In genomic region chr17:34910982-34911381, GRCm38 (mm10) we compare ENCODE assay signal across 19 mouse cellular contexts. TPM values are rescaled to one million over a fixed set of nuclear protein-coding genes. Genes with fewer than 3 reads are reported as not detected.
DNase-seq lines count a peak whose midpoint lies in the region; ATAC-seq and TF ChIP-seq lines count a peak whose summit lies in the region.
"Had no signal": no experiment of that assay in that cellular context is flagged by ENCODE, and none has a peak within 500 bp of the region (broad histone marks: within the 10 kb centered on the region; RNA-seq: fewer than 3 reads in every experiment).

No protein-coding gene starts in this region.

- no peak for ATAC-seq in kidney, embryonic 14.5 days (ENCODE audit: low FRiP score, low TSS enrichment)
- 0 out of 2 replicates have a peak, but pooled peaks have one; percentile 9 for ATAC-seq in kidney, postnatal 0 days (replicated peaks; ENCODE audit: low FRiP score, low read depth)
- ATAC-seq in activated CD4-positive, CD25-positive, alpha-beta regulatory T cell, adult 4 months: no peak
- no peak for ATAC-seq in midbrain, embryonic 14.5 days (ENCODE audit: low FRiP score, low TSS enrichment)
- ATAC-seq: forebrain, embryonic 15.5 days had no signal

- no peaks in the 10 kb centered on the region for H3K79me2 ChIP-seq in CH12.LX (replicated peaks; ENCODE audit: control insufficient read depth, extremely low read depth, insufficient read depth, poor library complexity, severe bottlenecking)

- no peak overlapping the region for H3K27ac ChIP-seq in kidney, embryonic 14.5 days (ENCODE audit: low read depth, low read length)
- H3K27ac ChIP-seq in CH12.LX (ENCODE audit: insufficient read depth, low read depth): peak overlapping the region; percentile 28
- H3K27ac ChIP-seq in embryonic facial prominence, embryonic 10.5 days (replicated peaks): no peak overlapping the region
- H3K27ac ChIP-seq in kidney, postnatal 0 days: no peak overlapping the region
- H3K27ac ChIP-seq in midbrain, embryonic 14.5 days (replicated peaks; ENCODE audit: low read depth, low read length): no peak overlapping the region
- H3K27ac ChIP-seq: forebrain, embryonic 15.5 days; hindbrain, embryonic 12.5 days had no signal

- 0 out of 2 replicates have a peak, but pooled peaks cover 9% of the 10 kb centered on the region for H3K4me1 ChIP-seq in kidney, embryonic 14.5 days (ENCODE audit: control insufficient read depth, insufficient read depth, low read length)
- peaks cover 14 to 49% of the 10 kb centered on the region in 2 experiments for H3K4me1 ChIP-seq in CH12.LX (ENCODE audit: control insufficient read depth in 1 of 2, insufficient read depth in 2 of 2)
- peaks cover 33% of the 10 kb centered on the region for H3K4me1 ChIP-seq in embryonic facial prominence, embryonic 10.5 days
- no peaks in the 10 kb centered on the region for H3K4me1 ChIP-seq in kidney, postnatal 0 days (replicated peaks; ENCODE audit: insufficient read depth, low read length)
- no peaks in the 10 kb centered on the region for H3K4me1 ChIP-seq in midbrain, embryonic 14.5 days (ENCODE audit: control insufficient read depth, insufficient read depth, low read length)
- H3K4me1 ChIP-seq: forebrain, embryonic 15.5 days had no signal

- no peaks in the 10 kb centered on the region for H3K27me3 ChIP-seq in kidney, embryonic 14.5 days (ENCODE audit: control insufficient read depth, insufficient read depth, low read length)
- H3K27me3 ChIP-seq in CH12.LX (replicated peaks): no peaks in the 10 kb centered on the region
- no peaks in the 10 kb centered on the region for H3K27me3 ChIP-seq in embryonic facial prominence, embryonic 10.5 days (replicated peaks; ENCODE audit: low read depth, poor library complexity, severe bottlenecking)
- H3K27me3 ChIP-seq in kidney, postnatal 0 days (ENCODE audit: insufficient read depth, low read length): no peaks in the 10 kb centered on the region
- H3K27me3 ChIP-seq in midbrain, embryonic 14.5 days (ENCODE audit: control insufficient read depth, insufficient read depth, low read length): no peaks in the 10 kb centered on the region
- H3K27me3 ChIP-seq: forebrain, embryonic 15.5 days; hindbrain, embryonic 12.5 days had no signal

- no peak overlapping the region for H3K9ac ChIP-seq in kidney, embryonic 14.5 days (ENCODE audit: low read depth, low read length)
- H3K9ac ChIP-seq in CH12.LX (ENCODE audit: insufficient read depth, low read depth): no peak overlapping the region
- no peak overlapping the region for H3K9ac ChIP-seq in kidney, postnatal 0 days (ENCODE audit: low read depth, low read length)
- no peak overlapping the region for H3K9ac ChIP-seq in midbrain, embryonic 14.5 days (replicated peaks; ENCODE audit: low read length)
- H3K9ac ChIP-seq: forebrain, embryonic 15.5 days; hindbrain, embryonic 12.5 days had no signal

- no peak overlapping the region for H3K4me2 ChIP-seq in kidney, embryonic 14.5 days (replicated peaks; ENCODE audit: low read depth, low read length)
- no peak overlapping the region for H3K4me2 ChIP-seq in CH12.LX (ENCODE audit: insufficient read depth, low read depth, poor library complexity, severe bottlenecking)
- no peak overlapping the region for H3K4me2 ChIP-seq in kidney, postnatal 0 days (ENCODE audit: low read length)
- H3K4me2 ChIP-seq in midbrain, embryonic 14.5 days (ENCODE audit: low read length): no peak overlapping the region
- H3K4me2 ChIP-seq: forebrain, embryonic 15.5 days; hindbrain, embryonic 12.5 days had no signal

- TF ChIP-seq POLR2A in CH12.LX (IDR thresholded peaks at IDR 0.05; ENCODE audit: low read depth, low read length): no peak

- TF ChIP-seq RAD21 in CH12.LX (IDR thresholded peaks at IDR 0.05; ENCODE audit: low read depth, low read length): no peak

- peaks cover 81% of the 10 kb centered on the region for H3K36me3 ChIP-seq in kidney, embryonic 14.5 days (ENCODE audit: control insufficient read depth, insufficient read depth, low read length)
- H3K36me3 ChIP-seq in CH12.LX (replicated peaks in 1 of 2; ENCODE audit: control insufficient read depth in 1 of 2, insufficient read depth in 1 of 2, low read length in 1 of 2): peaks cover 75 to 84% of the 10 kb centered on the region in 2 experiments
- H3K36me3 ChIP-seq in embryonic facial prominence, embryonic 10.5 days (replicated peaks): peaks cover 85% of the 10 kb centered on the region
- peaks cover 73% of the 10 kb centered on the region for H3K36me3 ChIP-seq in kidney, postnatal 0 days (ENCODE audit: insufficient read depth, low read length)
- peaks cover 82% of the 10 kb centered on the region for H3K36me3 ChIP-seq in midbrain, embryonic 14.5 days (ENCODE audit: control insufficient read depth, insufficient read depth, low read length)

- no peak overlapping the region for H3K4me3 ChIP-seq in kidney, embryonic 14.5 days (ENCODE audit: low read length)
- H3K4me3 ChIP-seq in CH12.LX (replicated peaks in 1 of 3; ENCODE audit: low read depth in 2 of 3, low read length in 2 of 3, poor library complexity in 1 of 3): peak overlapping the region in 1 of 3 experiments; percentile 19
- peak overlapping the region; percentile 32; the same call in 1 of the 2 replicates for H3K4me3 ChIP-seq in embryonic facial prominence, embryonic 10.5 days
- H3K4me3 ChIP-seq in kidney, postnatal 0 days (replicated peaks; ENCODE audit: low read depth, low read length): no peak overlapping the region
- no peak overlapping the region for H3K4me3 ChIP-seq in midbrain, embryonic 14.5 days (replicated peaks; ENCODE audit: low read depth, low read length)
- H3K4me3 ChIP-seq: forebrain, embryonic 15.5 days; hindbrain, embryonic 12.5 days had no signal

- no peak for TF ChIP-seq CTCF in CH12.LX (conservative IDR thresholded peaks at IDR 0.05 in 1 of 2, IDR thresholded peaks at IDR 0.05 in 1 of 2; ENCODE audit: low read depth in 2 of 2, low read length in 2 of 2)
- no peak for TF ChIP-seq CTCF in kidney, postnatal 0 days (IDR thresholded peaks at IDR 0.05; ENCODE audit: low read depth)

- DNase-seq in kidney, adult 11 months: peak; percentile 73
- DNase-seq in CH12.LX (ENCODE audit: extremely low read depth): no peak
- no peak for DNase-seq in embryonic facial prominence, embryonic 10.5 days (ENCODE audit: low spot score)
- no peak for DNase-seq in kidney, postnatal 0 days (ENCODE audit: low spot score)
- no peak for DNase-seq in MN1 (ENCODE audit: low spot score)
- DNase-seq in midbrain, embryonic 14.5 days: no peak
- DNase-seq: adrenal gland, postnatal 25 days; cerebellum, adult 9-10 months; heart, adult 18-20 months had no signal

- dilution Hi-C loops in CH12.LX (cut with MboI; ENCODE audit: extremely low pct_ligation_motif_present, extremely low pct_unique_long_range_greater_than_20kb, low sequenced_read_pairs): no loop called here

- no peaks in the 10 kb centered on the region for H3K9me3 ChIP-seq in kidney, embryonic 14.5 days (ENCODE audit: control insufficient read depth, low read length)
- no peaks in the 10 kb centered on the region for H3K9me3 ChIP-seq in CH12.LX (replicated peaks; ENCODE audit: low read length)
- no peaks in the 10 kb centered on the region for H3K9me3 ChIP-seq in embryonic facial prominence, embryonic 10.5 days
- no peaks in the 10 kb centered on the region for H3K9me3 ChIP-seq in kidney, postnatal 0 days (replicated peaks; ENCODE audit: low read length)
- H3K9me3 ChIP-seq in midbrain, embryonic 14.5 days (ENCODE audit: control insufficient read depth, low read length): no peaks in the 10 kb centered on the region
- H3K9me3 ChIP-seq: forebrain, embryonic 15.5 days; G1E; hindbrain, embryonic 12.5 days had no signal

- no peak for TF ChIP-seq EP300 in CH12.LX (IDR thresholded peaks at IDR 0.05; ENCODE audit: low read length)

- 83% methylated on average over 10 of the region's 10 CpGs for WGBS in kidney, embryonic 14.5 days
- WGBS in embryonic facial prominence, embryonic 10.5 days: 84% methylated on average over 10 of the region's 10 CpGs
- WGBS in kidney, postnatal 0 days: 80% methylated on average over 10 of the region's 10 CpGs
- 90% methylated on average over 10 of the region's 10 CpGs for WGBS in midbrain, embryonic 14.5 days

- in situ Hi-C loops in CH12.LX (cut with MboI; ENCODE audit: low pct_ligation_motif_present, low pct_unique_long_range_greater_than_20kb, low sequenced_read_pairs): loop anchor here (5.0 kb wide), 1 partner anchor 54 kb away; no protein-coding TSS in a partner anchor

RNA-seq across cellular contexts. Expression of gene Slc44a4, which starts 3.3 kb away (rescaled TPM):
- polyA plus RNA-seq in kidney, embryonic 14.5 days (2014; fragmentation: Nextera tagmentation; extraction: Ambion mirVana): 5.4 and 7.7 TPM in 2 replicates
- total RNA-seq in CH12.LX (2012; rRNA removed) (0.38 and 0.55 TPM in 2 replicates), CH12.LX (2014; rRNA removed) (0.62 and 0.66 TPM in 2 replicates)
- polyA plus RNA-seq in CH12.LX (2012; ENCODE audit: insufficient read length, low read depth): 1.1 and 1.4 TPM in 2 replicates
- polyA plus RNA-seq in embryonic facial prominence, embryonic 10.5 days (2016; fragmentation: Nextera tagmentation; extraction: Ambion mirVana): 0.21 and 0.44 TPM in 2 replicates
- 24.2 and 27.3 TPM in 2 replicates for polyA plus RNA-seq in kidney, postnatal 0 days (2015; fragmentation: Nextera tagmentation; extraction: Ambion mirVana)
- not detected for polyA plus RNA-seq in activated CD4-positive, CD25-positive, alpha-beta regulatory T cell, adult 4 months (2017; shearing (Covaris generic))
- polyA plus RNA-seq in midbrain, embryonic 14.5 days (2014; fragmentation: Nextera tagmentation; extraction: Ambion mirVana): not detected in 2 replicates
- total RNA-seq: G1E had no signal
- polyA plus RNA-seq: forebrain, embryonic 15.5 days; G1E; limb, embryonic 11.5 days had no signal

RNA-seq across cellular contexts. Expression of gene Ehmt2, which starts 12.7 kb away (rescaled TPM):
- 70.5 and 76.9 TPM in 2 replicates for polyA plus RNA-seq in kidney, embryonic 14.5 days (2014; fragmentation: Nextera tagmentation; extraction: Ambion mirVana)
- 118 and 150 TPM in 2 replicates for total RNA-seq in CH12.LX (2012; rRNA removed)
- 68.7 and 73.5 TPM in 2 replicates for total RNA-seq in CH12.LX (2014; rRNA removed)
- 100 and 113 TPM in 2 replicates for polyA plus RNA-seq in CH12.LX (2012; ENCODE audit: insufficient read length, low read depth)
- polyA plus RNA-seq in embryonic facial prominence, embryonic 10.5 days (2016; fragmentation: Nextera tagmentation; extraction: Ambion mirVana): 96.5 and 103 TPM in 2 replicates
- 44.1 and 49.1 TPM in 2 replicates for polyA plus RNA-seq in kidney, postnatal 0 days (2015; fragmentation: Nextera tagmentation; extraction: Ambion mirVana)
- polyA plus RNA-seq in activated CD4-positive, CD25-positive, alpha-beta regulatory T cell, adult 4 months (2017; shearing (Covaris generic)): 10 to 100 TPM; 32.8 to 37.0 TPM
- 91.6 and 97.0 TPM in 2 replicates for polyA plus RNA-seq in midbrain, embryonic 14.5 days (2014; fragmentation: Nextera tagmentation; extraction: Ambion mirVana)

RNA-seq across cellular contexts. Expression of gene C2, which starts 12.9 kb away (rescaled TPM):
- polyA plus RNA-seq in kidney, embryonic 14.5 days (2014; fragmentation: Nextera tagmentation; extraction: Ambion mirVana): 1.7 and 1.9 TPM in 2 replicates
- 2.3 and 3.1 TPM in 2 replicates for total RNA-seq in CH12.LX (2012; rRNA removed)
- total RNA-seq in CH12.LX (2014; rRNA removed): 0.69 and 1.3 TPM in 2 replicates
- polyA plus RNA-seq in CH12.LX (2012; ENCODE audit: insufficient read length, low read depth): 4.3 and 6.6 TPM in 2 replicates
- 0.55 and 1.6 TPM in 2 replicates for polyA plus RNA-seq in embryonic facial prominence, embryonic 10.5 days (2016; fragmentation: Nextera tagmentation; extraction: Ambion mirVana)
- polyA plus RNA-seq in kidney, postnatal 0 days (2015; fragmentation: Nextera tagmentation; extraction: Ambion mirVana): 7.0 and 7.4 TPM in 2 replicates
- polyA plus RNA-seq in activated CD4-positive, CD25-positive, alpha-beta regulatory T cell, adult 4 months (2017; shearing (Covaris generic)): under 1 TPM in 1 of 2 experiments, not detected in 1; 0.73 TPM
- 2.1 and 3.6 TPM in 2 replicates for polyA plus RNA-seq in midbrain, embryonic 14.5 days (2014; fragmentation: Nextera tagmentation; extraction: Ambion mirVana)

RNA-seq across cellular contexts. Expression of gene Neu1, which starts 20.1 kb away (rescaled TPM):
- 19.6 and 23.2 TPM in 2 replicates for polyA plus RNA-seq in kidney, embryonic 14.5 days (2014; fragmentation: Nextera tagmentation; extraction: Ambion mirVana)
- total RNA-seq in CH12.LX (2012; rRNA removed): 27.5 and 31.2 TPM in 2 replicates
- total RNA-seq in CH12.LX (2014; rRNA removed): 28.8 and 32.0 TPM in 2 replicates
- polyA plus RNA-seq in CH12.LX (2012; ENCODE audit: insufficient read length, low read depth): 31.9 and 35.4 TPM in 2 replicates
- polyA plus RNA-seq in embryonic facial prominence, embryonic 10.5 days (2016; fragmentation: Nextera tagmentation; extraction: Ambion mirVana): 14.0 and 19.3 TPM in 2 replicates
- polyA plus RNA-seq in kidney, postnatal 0 days (2015; fragmentation: Nextera tagmentation; extraction: Ambion mirVana): 92.0 and 101 TPM in 2 replicates
- polyA plus RNA-seq in activated CD4-positive, CD25-positive, alpha-beta regulatory T cell, adult 4 months (2017; shearing (Covaris generic)): 10 to 100 TPM; 18.6 to 19.9 TPM
- polyA plus RNA-seq in midbrain, embryonic 14.5 days (2014; fragmentation: Nextera tagmentation; extraction: Ambion mirVana): 25.1 and 28.2 TPM in 2 replicates

RNA-seq across cellular contexts. Expression of gene Gm20547, which starts 29.1 kb away (rescaled TPM):
- polyA plus RNA-seq in kidney, embryonic 14.5 days (2014; fragmentation: Nextera tagmentation; extraction: Ambion mirVana): not detected in 2 replicates
- total RNA-seq in CH12.LX (2012; rRNA removed): not detected in 2 replicates
- total RNA-seq in CH12.LX (2014; rRNA removed): not detected in 2 replicates
- polyA plus RNA-seq in CH12.LX (2012; ENCODE audit: insufficient read length, low read depth): not detected in 2 replicates
- not detected in 2 replicates for polyA plus RNA-seq in embryonic facial prominence, embryonic 10.5 days (2016; fragmentation: Nextera tagmentation; extraction: Ambion mirVana)
- polyA plus RNA-seq in kidney, postnatal 0 days (2015; fragmentation: Nextera tagmentation; extraction: Ambion mirVana): not detected in 2 replicates
- polyA plus RNA-seq in activated CD4-positive, CD25-positive, alpha-beta regulatory T cell, adult 4 months (2017; shearing (Covaris generic)): not detected
- not detected in 2 replicates for polyA plus RNA-seq in midbrain, embryonic 14.5 days (2014; fragmentation: Nextera tagmentation; extraction: Ambion mirVana)
- total RNA-seq: adrenal gland, postnatal 25 days; G1E; gastrocnemius, adult 8-10 months; heart, adult 18-20 months; layer of hippocampus, postnatal 14 days had no signal
- polyA plus RNA-seq: forebrain, embryonic 15.5 days; G1E; heart, embryonic 16.5 days; limb, embryonic 11.5 days; lung, embryonic 16.5 days had no signal
